ENCODE assay signal across 24 mouse cellular contexts in genomic region chr5:126034846-126035245, GRCm38 (mm10).
DNase-seq lines count a peak whose midpoint lies in the region; ATAC-seq and TF ChIP-seq lines count a peak whose summit lies in the region.
"Had no signal": no experiment of that assay in that cellular context is flagged by ENCODE, and none has a peak within 500 bp of the region (broad histone marks: within the 10 kb centered on the region; RNA-seq: fewer than 3 reads in every experiment).

No protein-coding gene starts in this region.

- H3K27ac ChIP-seq in hindbrain, postnatal 0 days, result no peak overlapping the region
- no peak overlapping the region for H3K27ac ChIP-seq in hindbrain, embryonic 13.5 days
- peak overlapping the region; percentile 17; the same call in 1 of the 2 replicates for H3K27ac ChIP-seq in midbrain, embryonic 10.5 days (replicated peaks)
- H3K27ac ChIP-seq in midbrain, embryonic 16.5 days (ENCODE audit: low read length), result no peak overlapping the region
- H3K27ac ChIP-seq: embryonic facial prominence, embryonic 12.5 days; embryonic facial prominence, embryonic 15.5 days; gastrocnemius, adult 2 months; heart, embryonic 10.5 days; heart, embryonic 13.5 days; hindbrain, embryonic 15.5 days had no signal

- no peaks in the 10 kb centered on the region for H3K4me1 ChIP-seq in hindbrain, postnatal 0 days (ENCODE audit: insufficient read depth, low read length)
- peaks cover 4% of the 10 kb centered on the region for H3K4me1 ChIP-seq in hindbrain, embryonic 13.5 days (replicated peaks)
- peaks cover 16% of the 10 kb centered on the region for H3K4me1 ChIP-seq in midbrain, embryonic 10.5 days
- H3K4me1 ChIP-seq in midbrain, embryonic 16.5 days (ENCODE audit: control insufficient read depth, insufficient read depth, low read length), result peaks cover 5% of the 10 kb centered on the region; the same call in 1 of the 2 replicates
- H3K4me1 ChIP-seq: embryonic facial prominence, embryonic 12.5 days; embryonic facial prominence, embryonic 15.5 days; heart, embryonic 10.5 days; hindbrain, embryonic 15.5 days had no signal

- H3K36me3 ChIP-seq in hindbrain, postnatal 0 days (ENCODE audit: insufficient read depth, low read length), result no peaks in the 10 kb centered on the region
- no peaks in the 10 kb centered on the region for H3K36me3 ChIP-seq in hindbrain, embryonic 13.5 days
- H3K36me3 ChIP-seq in midbrain, embryonic 10.5 days, result no peaks in the 10 kb centered on the region
- H3K36me3 ChIP-seq in midbrain, embryonic 16.5 days (ENCODE audit: control insufficient read depth, insufficient read depth, low read length), result no peaks in the 10 kb centered on the region
- H3K36me3 ChIP-seq: embryonic facial prominence, embryonic 12.5 days; embryonic facial prominence, embryonic 15.5 days; heart, embryonic 10.5 days; heart, embryonic 13.5 days; hindbrain, embryonic 15.5 days had no signal

- no peak overlapping the region for H3K9ac ChIP-seq in hindbrain, postnatal 0 days (replicated peaks; ENCODE audit: low read length)
- no peak overlapping the region for H3K9ac ChIP-seq in hindbrain, embryonic 13.5 days
- no peak overlapping the region for H3K9ac ChIP-seq in midbrain, embryonic 16.5 days (ENCODE audit: low read depth, low read length)
- H3K9ac ChIP-seq: embryonic facial prominence, embryonic 12.5 days; embryonic facial prominence, embryonic 15.5 days; forebrain, postnatal 0 days; heart, embryonic 13.5 days; hindbrain, embryonic 15.5 days had no signal

- H3K4me3 ChIP-seq in hindbrain, postnatal 0 days (ENCODE audit: low read length), result no peak overlapping the region
- no peak overlapping the region for H3K4me3 ChIP-seq in hindbrain, embryonic 13.5 days
- H3K4me3 ChIP-seq in midbrain, embryonic 10.5 days, result no peak overlapping the region
- no peak overlapping the region for H3K4me3 ChIP-seq in midbrain, embryonic 16.5 days (ENCODE audit: low read depth, low read length)
- H3K4me3 ChIP-seq: embryonic facial prominence, embryonic 12.5 days; embryonic facial prominence, embryonic 15.5 days; gastrocnemius, adult 2 months; heart, embryonic 10.5 days; heart, embryonic 13.5 days; hindbrain, embryonic 15.5 days had no signal

- H3K9me3 ChIP-seq in hindbrain, postnatal 0 days (ENCODE audit: low read length), result no peaks in the 10 kb centered on the region; the same call in 1 of the 2 replicates
- 0 out of 2 replicates have a peak, but pooled peaks cover 8% of the 10 kb centered on the region for H3K9me3 ChIP-seq in hindbrain, embryonic 13.5 days
- H3K9me3 ChIP-seq in midbrain, embryonic 10.5 days (replicated peaks), result peaks cover 4% of the 10 kb centered on the region
- peaks cover 5% of the 10 kb centered on the region; the same call in 1 of the 2 replicates for H3K9me3 ChIP-seq in midbrain, embryonic 16.5 days (replicated peaks; ENCODE audit: control insufficient read depth, low read length, poor library complexity, severe bottlenecking)
- H3K9me3 ChIP-seq: embryonic facial prominence, embryonic 12.5 days; embryonic facial prominence, embryonic 15.5 days; heart, embryonic 10.5 days; heart, embryonic 13.5 days; hindbrain, embryonic 15.5 days had no signal

- peak; percentile 62 for DNase-seq in hindbrain, postnatal 0 days (ENCODE audit: low spot score)
- no peak for DNase-seq in midbrain, embryonic 10.5 days (ENCODE audit: low spot score)
- DNase-seq in retina, embryonic 14.5 days (ENCODE audit: low spot score), result peak; percentile 43
- DNase-seq: adrenal gland, adult 2 months; adrenal gland, postnatal 14 days; cerebellum, adult 11-12 months; cerebellum, adult 8-10 months; cerebellum, postnatal 14 days; forebrain, postnatal 0 days; gastrocnemius, adult 2 months; gastrocnemius, postnatal 14 days; heart, adult 18-20 months; heart, postnatal 14 days; heart, postnatal 4 days had no signal

- no peaks in the 10 kb centered on the region for H3K27me3 ChIP-seq in hindbrain, postnatal 0 days (ENCODE audit: insufficient read depth, low read length)
- H3K27me3 ChIP-seq in hindbrain, embryonic 13.5 days, result no peaks in the 10 kb centered on the region
- no peaks in the 10 kb centered on the region for H3K27me3 ChIP-seq in midbrain, embryonic 10.5 days (ENCODE audit: low read depth, poor library complexity, severe bottlenecking)
- no peaks in the 10 kb centered on the region for H3K27me3 ChIP-seq in midbrain, embryonic 16.5 days (ENCODE audit: control insufficient read depth, insufficient read depth, low read depth, low read length)
- H3K27me3 ChIP-seq: embryonic facial prominence, embryonic 12.5 days; embryonic facial prominence, embryonic 15.5 days; heart, embryonic 13.5 days; hindbrain, embryonic 15.5 days had no signal

- WGBS in hindbrain, postnatal 0 days, result 65% methylated on average over 1 of the region's 1 CpGs
- whole genome bisulfite sequencing in hindbrain, embryonic 13.5 days, result 80% methylated on average over 1 of the region's 1 CpGs
- WGBS in midbrain, embryonic 10.5 days, result 84% methylated on average over 1 of the region's 1 CpGs
- WGBS in midbrain, embryonic 16.5 days, result 86% methylated on average over 1 of the region's 1 CpGs

- no peak for TF ChIP-seq CTCF in hindbrain, postnatal 0 days (IDR thresholded peaks at IDR 0.05; ENCODE audit: low read depth)

- no peak for ATAC-seq in hindbrain, postnatal 0 days
- no peak for ATAC-seq in hindbrain, embryonic 13.5 days (ENCODE audit: low FRiP score)
- no peak for ATAC-seq in midbrain, embryonic 16.5 days
- no peak for ATAC-seq in megakaryocyte-erythroid progenitor cell, adult 5-6 weeks (replicated peaks; ENCODE audit: low FRiP score, low TSS enrichment, poor library complexity, severe bottlenecking)
- ATAC-seq: CD4-positive, CD25-positive, alpha-beta regulatory T cell, adult 4 months; forebrain, embryonic 14.5 days; forebrain, postnatal 0 days had no signal

- no peak overlapping the region for H3K4me2 ChIP-seq in hindbrain, postnatal 0 days (ENCODE audit: low read depth, low read length)
- no peak overlapping the region for H3K4me2 ChIP-seq in hindbrain, embryonic 13.5 days
- H3K4me2 ChIP-seq in midbrain, embryonic 16.5 days (ENCODE audit: low read length), result no peak overlapping the region
- H3K4me2 ChIP-seq: embryonic facial prominence, embryonic 12.5 days; embryonic facial prominence, embryonic 15.5 days; heart, embryonic 13.5 days; hindbrain, embryonic 15.5 days had no signal
